Mouse (Mus musculus) A20 (cell line): Measurements from ENCODE around the gene Slc39a10.
"Not testable (repeated sequence)": the region's sequence is repeated elsewhere in the genome, so short reads cannot be mapped to it uniquely, and the experiment has no call there.

Experiments used
- DNase-seq: peaks from one replicate; pipeline ENCODE4 v3.0.0-alpha.2; 2011; ENCODE audit warnings: low read depth, low spot score

The Slc39a10 gene

GRCm38 (mm10) chr1:46782227-46782626, 110.4 kb downstream of the Slc39a10 start:
- DNase-seq = not testable (repeated sequence)

- not testable (repeated sequence) for DNase-seq
Observed at GRCm38 (mm10) chr1:46770077-46770695, 122.5 kb downstream of the Slc39a10 start.

GRCm38 (mm10) chr1:46769318-46769717, 123.3 kb downstream of the Slc39a10 start:
- peak; percentile 55 for DNase-seq

- not testable (repeated sequence) for DNase-seq
Observed at GRCm38 (mm10) chr1:46764600-46764999, 128.1 kb downstream of the Slc39a10 start.
